ENCODE assay signal across 22 mouse cellular contexts in the genomic region with DNA sequence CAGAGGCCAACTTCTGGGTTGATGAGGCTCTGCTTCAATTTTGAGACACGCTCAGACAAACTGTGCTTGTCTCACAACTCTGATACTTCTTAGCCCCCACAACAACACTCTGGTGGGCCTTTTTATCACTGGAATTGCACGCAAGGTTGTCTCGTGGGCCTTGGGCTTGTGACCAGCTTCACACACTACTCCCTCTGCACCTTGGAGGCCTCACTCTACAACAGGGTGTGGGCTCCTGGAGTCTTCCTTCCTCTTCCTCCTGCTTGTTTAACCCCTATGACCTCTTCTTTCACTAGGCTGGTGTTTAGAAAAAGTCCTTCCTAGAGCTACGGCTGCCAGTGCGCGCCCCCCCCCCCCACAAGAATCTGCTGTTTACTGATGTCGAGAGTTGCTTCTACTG. TPM values are rescaled to one million over a fixed set of nuclear protein-coding genes. Genes with fewer than 3 reads are reported as not detected.
"Had no signal": no experiment of that assay in that cellular context is flagged by ENCODE, and none has a peak within 500 bp of the region (broad histone marks: within the 10 kb centered on the region; RNA-seq: fewer than 3 reads in every experiment).

No protein-coding gene starts in this region.

- DNase-seq: kidney, adult 18-20 months; kidney, adult 9 months; kidney, postnatal 14 days; kidney, postnatal 4 days; left cerebral cortex, postnatal 4 days; liver, postnatal 0 days; lung, embryonic 14.5 days; right cerebral cortex, postnatal 25 days; spleen, adult 18-20 months; thymus, adult 2 months; thymus, postnatal 14 days had no signal

- ATAC-seq: liver, postnatal 0 days; lung, postnatal 0 days; midbrain, embryonic 15.5 days had no signal

- H3K9me3 ChIP-seq: limb, embryonic 12.5 days; limb, embryonic 15.5 days; midbrain, embryonic 12.5 days; midbrain, embryonic 15.5 days; neural tube, embryonic 12.5 days; neural tube, embryonic 15.5 days; stomach, embryonic 15.5 days had no signal

- H3K4me3 ChIP-seq: limb, embryonic 12.5 days; limb, embryonic 15.5 days; midbrain, embryonic 12.5 days; midbrain, embryonic 15.5 days; neural tube, embryonic 12.5 days; neural tube, embryonic 15.5 days; stomach, embryonic 15.5 days had no signal

- H3K4me1 ChIP-seq: midbrain, embryonic 12.5 days; neural tube, embryonic 12.5 days had no signal

- H3K36me3 ChIP-seq: midbrain, embryonic 12.5 days; midbrain, embryonic 15.5 days; neural tube, embryonic 12.5 days; neural tube, embryonic 15.5 days; stomach, embryonic 15.5 days had no signal

- H3K27me3 ChIP-seq: stomach, embryonic 15.5 days had no signal

- H3K9ac ChIP-seq: limb, embryonic 12.5 days; limb, embryonic 15.5 days; liver, embryonic 14.5 days; liver, postnatal 0 days; lung, embryonic 14.5 days; midbrain, embryonic 12.5 days; midbrain, embryonic 15.5 days; neural tube, embryonic 12.5 days; neural tube, embryonic 15.5 days; stomach, embryonic 15.5 days had no signal

- H3K27ac ChIP-seq: limb, embryonic 12.5 days; limb, embryonic 15.5 days; liver, embryonic 14.5 days; macrophage; midbrain, embryonic 12.5 days; midbrain, embryonic 15.5 days; neural tube, embryonic 12.5 days; neural tube, embryonic 15.5 days; stomach, embryonic 15.5 days had no signal

- H3K4me2 ChIP-seq: limb, embryonic 12.5 days; limb, embryonic 15.5 days; liver, embryonic 11.5 days; lung, embryonic 14.5 days; midbrain, embryonic 12.5 days; midbrain, embryonic 15.5 days; neural tube, embryonic 12.5 days; neural tube, embryonic 15.5 days; stomach, embryonic 15.5 days had no signal

RNA-seq across cellular contexts. Expression of gene Ltb4r2, which starts 15.5 kb away (rescaled TPM):
- polyA plus RNA-seq: macrophage had no signal

RNA-seq across cellular contexts. Expression of gene Cideb, which starts 18.5 kb away (rescaled TPM):
- polyA plus RNA-seq: limb, embryonic 12.5 days; midbrain, embryonic 12.5 days had no signal
